Mouse (Mus musculus) ES-E14 (cell line): Measurements from ENCODE around the gene Arhgap44.

Experiments
- CHD2 ChIP-seq: IDR thresholded peaks from 2 replicates; pipeline ENCODE4 v1.6.1; 2014; ENCODE audit warnings: mild to moderate bottlenecking, low read depth, low read length, inconsistent platforms
- HCFC1 ChIP-seq: IDR thresholded peaks from 2 replicates; pipeline ENCODE4 v1.6.1; 2012; ENCODE audit warnings: low read length, inconsistent platforms, borderline replicate concordance; ENCODE audit not compliant: insufficient read depth
- MAFK ChIP-seq: IDR thresholded peaks from 2 replicates; pipeline ENCODE4 v1.6.1; 2014; ENCODE audit warnings: mild to moderate bottlenecking, low read depth, low read length, inconsistent platforms; ENCODE audit not compliant: insufficient read depth

- TF ChIP-seq HCFC1 = no peak
- no peak for TF ChIP-seq MAFK
- TF ChIP-seq CHD2 = no peak
Observed at GRCm38 (mm10) chr11:65107151-65107550, 55.6 kb downstream of the Arhgap44 start.
